Mouse (Mus musculus): ENCODE results near the gene Ccm2l.

Gene Ccm2l

DNA sequence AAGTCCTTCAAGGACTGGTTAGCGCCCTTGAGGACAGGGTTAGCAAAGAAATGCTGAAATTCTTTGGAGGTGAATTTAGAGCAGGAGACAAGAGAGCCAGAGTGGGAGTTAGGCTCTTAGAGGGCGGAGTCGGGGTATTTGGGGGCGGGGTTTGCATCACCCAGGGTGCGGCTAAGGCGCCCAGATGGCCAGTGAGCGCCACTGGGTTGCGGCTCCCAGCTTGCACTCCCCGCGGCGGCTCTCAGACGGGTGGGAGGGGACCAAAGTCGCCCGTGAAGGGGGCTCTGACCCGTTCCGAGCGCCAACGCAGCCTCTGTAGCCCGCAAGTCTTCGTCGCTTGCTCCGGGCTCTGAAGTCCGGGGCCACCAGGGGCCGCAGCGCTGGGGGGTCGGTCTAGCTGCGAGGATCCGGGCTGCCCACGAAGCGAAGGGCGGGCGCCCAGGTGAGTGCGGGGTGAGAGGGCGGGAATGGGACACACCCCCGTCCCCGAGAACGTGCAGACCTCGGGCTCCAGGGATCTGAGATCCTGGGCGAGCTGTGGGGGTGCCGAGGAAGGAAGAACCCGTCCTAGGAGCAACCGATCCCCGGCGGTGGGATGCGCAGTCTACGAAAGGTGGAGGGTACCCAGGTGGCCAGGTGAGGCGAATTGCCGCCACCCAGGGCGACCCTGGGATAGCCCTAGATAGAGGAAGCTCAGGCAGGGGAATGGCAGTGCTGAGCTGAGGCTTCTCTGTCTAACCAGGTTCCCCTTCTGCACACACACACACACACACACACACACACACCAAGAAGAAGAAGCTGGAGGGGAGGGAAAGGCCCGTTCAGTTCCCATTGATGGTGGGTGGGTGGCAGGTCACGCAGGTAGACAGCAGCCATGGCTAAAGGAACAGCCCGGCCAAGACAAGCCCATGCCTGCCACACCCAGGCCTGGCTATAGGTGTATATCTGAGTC, 42.8 kb downstream of the Ccm2l start, which contains the start of gene Hck:
Hck (plus strand) TSS at position 156 of the 952 bp plus-strand sequence.
- CTCF ChIA-PET: interaction anchor here in 2 of 4 experiments (0.6 to 2.5 kb wide), 10 partner anchors 15 to 537 kb away, joined by 3 to 9 read pairs (median 3); no protein-coding TSS in a partner anchor
- POLR2A ChIA-PET: interaction anchor here in 3 of 4 experiments (0.5 to 2.7 kb wide), 19 partner anchors 10 to 527 kb away, joined by 3 to 12 read pairs (median 4); partner anchors contain the start of gene Tm9sf4 (in 1 of the 3)

GRCm38 (mm10) chr2:153109596-153109995, 43.8 kb downstream of the Ccm2l start:
- ChIA-PET POLR2A (interaction anchor here in 3 of 4 experiments (0.6 to 2.4 kb wide), 9 partner anchors 9 to 746 kb away, joined by 3 to 12 read pairs (median 4); no protein-coding TSS in a partner anchor), CTCF (interaction anchor here in 2 of 4 experiments (0.6 to 1.4 kb wide), 6 partner anchors 21 to 337 kb away, joined by 3 to 5 read pairs (median 3); no protein-coding TSS in a partner anchor)

DNA sequence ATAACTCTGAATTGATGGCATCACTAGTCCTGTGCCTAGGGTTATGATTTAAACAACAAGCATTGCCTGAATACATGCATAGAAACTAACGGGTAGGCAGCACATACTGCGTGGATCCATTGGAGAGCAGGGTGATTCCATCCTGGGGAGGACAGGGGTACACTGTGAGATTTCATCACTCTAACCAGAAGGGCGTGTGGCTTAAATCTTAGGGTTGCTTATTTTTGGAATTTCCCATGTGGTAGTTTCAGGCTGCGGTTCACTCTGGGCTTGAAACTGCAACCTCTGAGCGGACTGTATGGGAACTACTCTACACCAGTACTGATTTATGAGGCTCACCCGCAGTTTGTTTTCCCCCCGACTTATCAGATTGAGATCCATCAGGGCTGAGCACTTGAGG, 45.5 kb downstream of the Ccm2l start:
- ChIA-PET POLR2A (no interaction called here), CTCF (interaction anchor here in 2 of 4 experiments (0.6 to 1.2 kb wide), 2 partner anchors 32 to 498 kb away, joined by 3 to 6 read pairs; no protein-coding TSS in a partner anchor)

DNA sequence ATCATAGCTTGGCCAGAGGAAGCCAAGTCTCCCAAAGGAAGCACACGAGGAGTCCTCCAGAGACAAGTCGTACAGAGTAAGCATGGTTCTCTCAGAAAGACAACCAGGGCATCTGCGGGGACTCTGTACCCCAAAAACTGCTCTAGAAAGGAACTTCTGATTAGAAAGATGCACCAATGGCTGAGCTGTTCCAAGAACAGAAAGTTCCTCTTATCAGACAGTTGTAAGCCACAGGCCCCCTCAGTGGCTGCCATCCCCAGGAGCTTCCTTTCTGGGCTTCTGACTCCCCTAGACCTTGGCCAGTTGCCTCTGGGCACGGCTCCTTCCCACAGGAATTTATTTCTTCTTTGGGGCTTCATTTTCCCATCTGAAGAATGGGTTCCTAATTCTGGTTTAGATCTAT, 49.9 kb downstream of the Ccm2l start:
- CTCF ChIA-PET: interaction anchor here in 1 of 4 experiments (1.1 to 1.4 kb wide), 2 partner anchors 27 to 45 kb away, joined by 3 to 4 read pairs; no protein-coding TSS in a partner anchor
- POLR2A ChIA-PET: interaction anchor here in 1 of 4 experiments (0.6 to 1.0 kb wide), 2 partner anchors 91 to 482 kb away, joined by 3 read pairs; no protein-coding TSS in a partner anchor

DNA sequence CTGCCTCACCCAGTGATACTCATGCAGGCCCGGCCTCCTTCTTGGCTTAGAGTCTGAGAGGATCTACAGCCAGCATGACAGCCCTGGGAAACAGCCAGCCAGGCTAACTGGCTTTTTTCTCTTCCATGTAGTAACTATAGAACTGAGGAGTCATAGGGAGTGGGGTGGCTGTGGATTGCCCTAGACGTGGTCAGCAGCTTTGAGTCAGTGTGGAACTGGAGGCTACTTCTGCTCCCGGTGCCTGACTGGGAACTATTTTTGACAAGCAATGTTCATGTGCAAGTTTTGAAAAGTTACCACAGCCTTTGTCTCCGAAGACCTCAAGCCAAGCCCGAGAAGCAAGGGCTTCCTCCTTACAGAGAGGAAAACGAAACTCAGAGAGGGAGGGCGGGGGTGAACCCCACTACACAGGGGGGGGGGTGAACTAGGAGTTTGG, 51.3 kb downstream of the Ccm2l start:
- POLR2A ChIA-PET: interaction anchor here in 1 of 4 experiments (0.7 kb wide), 1 partner anchor 890 kb away, joined by 3 read pairs; the partner anchor contains the start of gene Csnk2a1
- CTCF ChIA-PET: no interaction called here

GRCm38 (mm10) chr2:153119488-153119887, 53.7 kb downstream of the Ccm2l start:
- POLR2A ChIA-PET: interaction anchor here in 2 of 4 experiments (0.9 to 1.7 kb wide), 6 partner anchors 9 to 50 kb away, joined by 3 to 6 read pairs (median 4); partner anchors contain the start of gene Hck (in 2 of the 2)
- CTCF ChIA-PET: interaction anchor here in 1 of 4 experiments (4.1 kb wide), 1 partner anchor 23 kb away, joined by 11 read pairs; no protein-coding TSS in a partner anchor

- CTCF ChIA-PET: interaction anchor here in 1 of 4 experiments (1.0 to 4.1 kb wide), 2 partner anchors 15 to 22 kb away, joined by 3 to 11 read pairs; no protein-coding TSS in a partner anchor
- POLR2A ChIA-PET: interaction anchor here in 2 of 4 experiments (0.9 to 1.7 kb wide), 5 partner anchors 9 to 50 kb away, joined by 3 to 6 read pairs (median 4); partner anchors contain the start of gene Hck (in 1 of the 2)
Observed at GRCm38 (mm10) chr2:153120126-153120525, 54.4 kb downstream of the Ccm2l start.

DNA sequence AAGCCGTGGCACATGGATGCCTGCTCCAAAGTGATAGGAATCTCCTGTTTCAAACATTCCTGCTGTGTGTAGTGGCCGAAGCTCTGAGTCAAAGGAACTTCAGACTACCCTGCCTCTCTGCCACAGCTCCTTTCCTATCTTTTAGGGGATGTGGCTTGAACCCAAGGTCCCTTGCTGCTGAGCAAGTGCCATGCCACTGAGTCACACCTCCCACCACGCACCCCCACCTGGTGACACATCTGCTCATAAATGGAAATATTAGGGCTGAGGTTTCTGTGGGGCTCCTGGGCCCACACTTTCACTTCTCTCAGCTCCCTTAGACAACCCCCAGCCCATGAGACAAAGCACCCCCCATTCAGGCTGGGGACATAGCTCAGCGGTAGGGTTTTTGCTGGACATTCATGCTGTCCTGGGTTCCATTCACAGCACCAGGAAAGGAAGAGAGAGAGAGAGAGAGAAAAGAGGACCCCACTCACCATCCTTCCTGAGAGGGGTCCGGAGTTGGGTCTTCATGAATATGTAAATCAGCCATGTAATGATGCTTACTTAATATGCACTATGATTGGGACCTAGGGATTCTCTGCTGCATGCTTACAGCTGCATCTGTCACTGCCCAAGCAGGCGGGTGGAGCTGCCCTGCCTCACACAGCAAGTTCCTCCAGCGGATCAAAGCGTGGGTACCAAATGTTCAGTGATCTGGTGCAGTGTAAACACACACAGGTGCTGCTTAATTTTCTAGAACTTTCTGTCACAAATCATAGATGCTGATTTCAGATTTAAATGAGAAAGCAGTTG, 56.3 kb downstream of the Ccm2l start:
- ChIA-PET CTCF (interaction anchor here (0.5 to 4.1 kb wide), 8 partner anchors 8 to 828 kb away, joined by 3 to 11 read pairs (median 4); no protein-coding TSS in a partner anchor), POLR2A (interaction anchor here in 3 of 4 experiments (0.6 to 3.6 kb wide), 9 partner anchors 9 to 204 kb away, joined by 3 to 12 read pairs (median 4); partner anchors contain the start of genes Hck (in 1 of the 3) and Tm9sf4 (in 1 of the 3))

- POLR2A ChIA-PET: interaction anchor here in 3 of 4 experiments (0.6 to 3.6 kb wide), 6 partner anchors 12 to 389 kb away, joined by 3 to 12 read pairs (median 4); partner anchors contain the start of gene Hck (in 1 of the 3)
- CTCF ChIA-PET: interaction anchor here (0.6 to 4.1 kb wide), 8 partner anchors 8 to 827 kb away, joined by 3 to 11 read pairs (median 3); partner anchors contain the start of gene Hck (in 1 of the 4)
Observed at GRCm38 (mm10) chr2:153122701-153123100, 56.9 kb downstream of the Ccm2l start.

DNA sequence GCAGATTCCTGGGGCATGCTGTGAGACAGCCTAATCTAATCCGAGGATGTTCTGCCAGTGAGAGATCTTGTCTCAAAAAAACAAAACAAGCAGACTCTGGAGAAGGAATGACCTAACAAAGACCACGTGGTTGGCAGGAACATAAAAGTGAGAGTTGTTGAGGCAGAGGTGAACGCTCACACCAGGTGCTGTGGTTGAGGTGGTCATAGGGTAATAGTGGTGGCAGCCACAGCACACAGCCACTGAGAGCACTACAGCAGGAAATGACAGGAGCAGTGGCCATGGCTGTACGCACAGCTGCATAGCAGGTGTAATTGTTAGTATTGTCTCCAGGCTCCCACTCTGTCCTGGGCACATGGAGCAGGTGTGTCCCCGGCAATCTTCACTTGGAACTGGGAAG, 60.1 kb downstream of the Ccm2l start:
- CTCF ChIA-PET: no interaction called here

GRCm38 (mm10) chr2:153131019-153131418, 65.3 kb downstream of the Ccm2l start:
- POLR2A ChIA-PET: interaction anchor here in 2 of 4 experiments (0.6 to 1.6 kb wide), 8 partner anchors 9 to 824 kb away, joined by 3 to 6 read pairs (median 4); no protein-coding TSS in a partner anchor
- CTCF ChIA-PET: interaction anchor here (0.6 to 2.4 kb wide), 23 partner anchors 8 to 1024 kb away, joined by 3 to 16 read pairs (median 3); partner anchors contain the start of genes Hck (in 1 of the 4) and Tpx2 (in 1 of the 4)

More for the DNA sequence above, 60.1 kb downstream of the Ccm2l start:
- POLR2A ChIA-PET: no interaction called here
